ENCODE assay signal across 21 mouse cellular contexts in genomic region chr9:65552711-65553110, GRCm38 (mm10). TPM values are rescaled to one million over a fixed set of nuclear protein-coding genes. Genes with fewer than 3 reads are reported as not detected.
DNase-seq lines count a peak whose midpoint lies in the region; TF ChIP-seq lines count a peak whose summit lies in the region.
"Had no signal": no experiment of that assay in that cellular context is flagged by ENCODE, and none has a peak within 500 bp of the region (broad histone marks: within the 10 kb centered on the region; RNA-seq: fewer than 3 reads in every experiment).

No protein-coding gene starts in this region.

- no peak for TF ChIP-seq CTCF in heart, adult 2 months (IDR thresholded peaks at IDR 0.05)
- no peak for TF ChIP-seq CTCF in spleen, adult 2 months (IDR thresholded peaks at IDR 0.05; ENCODE audit: extremely low read depth, insufficient read depth, insufficient read length, insufficient replicate concordance)

- H3K27ac ChIP-seq in heart, adult 2 months: peak overlapping the region; percentile 15
- peak overlapping the region; percentile 93; the same call in 1 of the 2 replicates for H3K27ac ChIP-seq in spleen, adult 2 months (ENCODE audit: insufficient read depth, low read length)
- peak overlapping the region; percentile 100 for H3K27ac ChIP-seq in macrophage
- H3K27ac ChIP-seq: forebrain, embryonic 15.5 days; midbrain, embryonic 15.5 days had no signal

- H3K9ac ChIP-seq in heart, adult 2 months (ENCODE audit: low read depth, low read length): no peak overlapping the region
- H3K9ac ChIP-seq: forebrain, embryonic 15.5 days; lung, embryonic 15.5 days; midbrain, embryonic 15.5 days had no signal

- DNase-seq in heart, adult 2 months: no peak
- DNase-seq in heart, adult 9 months (ENCODE audit: low spot score in 2 of 2): no peak
- no peak for DNase-seq in spleen, adult 2 months (ENCODE audit: low read depth in 1 of 2, low spot score in 2 of 2)
- DNase-seq in spleen, adult 18-20 months: no peak
- DNase-seq in induced T-regulatory cell, adult 2 months (ENCODE audit: low read depth): peak; percentile 76
- no peak for DNase-seq in cerebellum, postnatal 10 days
- DNase-seq in adrenal gland, adult 2 months: no peak
- DNase-seq: cerebellum, adult 11-12 months; cerebellum, postnatal 36 days; left cerebral cortex, postnatal 4 days; retina, postnatal 1 day; right cerebral cortex, postnatal 4 days had no signal

- peaks cover 28% of the 10 kb centered on the region for H3K4me1 ChIP-seq in heart, adult 2 months (ENCODE audit: control insufficient read depth, insufficient read depth, low read length)
- peaks cover 33% of the 10 kb centered on the region; the same call in 1 of the 2 replicates for H3K4me1 ChIP-seq in spleen, adult 2 months (ENCODE audit: control insufficient read depth, insufficient read depth, insufficient read length)

- 91% methylated on average over 2 of the region's 2 CpGs for WGBS in heart, adult 2 months
- 91% methylated on average over 2 of the region's 2 CpGs for WGBS in spleen, adult 2 months
- WGBS in macrophage (ENCODE audit: missing documents): 89% methylated on average over 2 of the region's 2 CpGs

- no peaks in the 10 kb centered on the region; the same call in 1 of the 2 replicates for H3K36me3 ChIP-seq in heart, adult 2 months (ENCODE audit: control insufficient read depth, insufficient read depth, low read length)
- peaks cover 32% of the 10 kb centered on the region for H3K36me3 ChIP-seq in spleen, adult 2 months (ENCODE audit: control insufficient read depth, insufficient read depth, low read length)
- peaks cover 37% of the 10 kb centered on the region for H3K36me3 ChIP-seq in macrophage (ENCODE audit: inconsistent target)
- H3K36me3 ChIP-seq: forebrain, embryonic 15.5 days; midbrain, embryonic 15.5 days had no signal

- no peaks in the 10 kb centered on the region for H3K79me2 ChIP-seq in heart, adult 2 months (replicated peaks; ENCODE audit: control insufficient read depth, insufficient read depth, low read length)
- H3K79me2 ChIP-seq in macrophage (ENCODE audit: inconsistent target): peaks cover 45% of the 10 kb centered on the region

- no peaks in the 10 kb centered on the region for H3K27me3 ChIP-seq in heart, adult 2 months (ENCODE audit: control insufficient read depth, insufficient read depth, low read length)
- no peaks in the 10 kb centered on the region for H3K27me3 ChIP-seq in spleen, adult 2 months (ENCODE audit: control insufficient read depth, insufficient read depth, low read length)
- H3K27me3 ChIP-seq: forebrain, embryonic 15.5 days; lung, embryonic 15.5 days; midbrain, embryonic 15.5 days had no signal

- TF ChIP-seq EP300 in heart, adult 2 months (IDR thresholded peaks at IDR 0.05; ENCODE audit: insufficient read depth, low read depth, low read length): no peak

- intact Hi-C loops in heart, adult 2 months (cut with DNase I): no loop called here

- no peak overlapping the region for H3K4me3 ChIP-seq in heart, adult 2 months
- no peak overlapping the region for H3K4me3 ChIP-seq in spleen, adult 2 months (ENCODE audit: extremely low read depth, insufficient read depth, insufficient read length)
- H3K4me3 ChIP-seq in macrophage (ENCODE audit: inconsistent target): no peak overlapping the region
- H3K4me3 ChIP-seq: forebrain, embryonic 15.5 days; lung, embryonic 15.5 days; midbrain, embryonic 15.5 days had no signal

- TF ChIP-seq POLR2A in heart, adult 2 months (IDR thresholded peaks at IDR 0.05; ENCODE audit: insufficient read depth, low read depth, low read length): no peak
- TF ChIP-seq POLR2A in spleen, adult 2 months (IDR thresholded peaks at IDR 0.05; ENCODE audit: low read depth, low read length): no peak

RNA-seq across cellular contexts. Expression of gene Plekho2, which starts 27.1 kb away (rescaled TPM):
- total RNA-seq in heart, adult 2 months (2021): 10 to 100 TPM in 1 of 2 experiments, 1 to 10 TPM in 1; 9.9 to 11.1 TPM
- polyA plus RNA-seq in heart, adult 2 months (2012; rRNA removed): 16.5 and 18.8 TPM in 2 replicates
- 55.8 and 61.8 TPM in 2 replicates for polyA plus RNA-seq in spleen, adult 2 months (2012; rRNA removed)
- 1,000 to 10,000 TPM in 1 of 26 experiments, 100 to 1,000 TPM in 25; 183 to 1,124 (median 419) TPM for total RNA-seq in macrophage (2018; cell fraction: chromatin; rRNA removed)
- 100 to 1,000 TPM; 261 to 438 (median 317) TPM for total RNA-seq in macrophage (2018; cell fraction: cytosol; rRNA removed)
- 1,000 to 10,000 TPM in 2 of 26 experiments, 100 to 1,000 TPM in 24; 284 to 1,133 (median 407) TPM for total RNA-seq in macrophage (2018; cell fraction: nucleus; rRNA removed)
- 195 to 316 TPM (median 234 TPM) in 3 replicates for polyA plus RNA-seq in macrophage (2018)
- 10 to 100 TPM; 49.9 to 61.0 TPM for total RNA-seq in adrenal gland, adult 2 months (2021)
- 48.8 and 61.6 TPM in 2 replicates for polyA plus RNA-seq in adrenal gland, adult 2 months (2012; rRNA removed)

RNA-seq across cellular contexts. Expression of gene Ankdd1a, which starts 32.7 kb away (rescaled TPM):
- not detected for total RNA-seq in heart, adult 2 months (2021)
- polyA plus RNA-seq in heart, adult 2 months (2012; rRNA removed): not detected in 2 replicates
- 0.11 and 0.14 TPM in 2 replicates for polyA plus RNA-seq in spleen, adult 2 months (2012; rRNA removed)
- 10 to 100 TPM in 10 of 26 experiments, 1 to 10 TPM in 16; 2.1 to 25.4 (median 7.0) TPM for total RNA-seq in macrophage (2018; cell fraction: chromatin; rRNA removed)
- total RNA-seq in macrophage (2018; cell fraction: cytosol; rRNA removed): under 1 TPM in 16 of 26 experiments, not detected in 10; 0.07 to 0.44 (median 0.15) TPM
- 10 to 100 TPM in 2 of 26 experiments, 1 to 10 TPM in 21, under 1 TPM in 3; 0.52 to 18.4 (median 2.1) TPM for total RNA-seq in macrophage (2018; cell fraction: nucleus; rRNA removed)
- polyA plus RNA-seq in macrophage (2018): 0.13 TPM in 1 of 3 replicates, not detected in the others
- total RNA-seq in adrenal gland, adult 2 months (2021): 1 to 10 TPM in 1 of 2 experiments, under 1 TPM in 1; 0.32 to 3.3 TPM
- 0.45 and 0.98 TPM in 2 replicates for polyA plus RNA-seq in adrenal gland, adult 2 months (2012; rRNA removed)
- total RNA-seq: gastrocnemius, adult 18-20 months had no signal
- polyA plus RNA-seq: G1E; heart, embryonic 11.5 days; inflammation-experienced regulatory T-cells, adult 6 months; kidney, embryonic 16.5 days; lung, embryonic 15.5 days had no signal

RNA-seq across cellular contexts. Expression of gene Pif1, which starts 34.2 kb away (rescaled TPM):
- total RNA-seq in heart, adult 2 months (2021): not detected
- 0.18 and 0.23 TPM in 2 replicates for polyA plus RNA-seq in heart, adult 2 months (2012; rRNA removed)
- polyA plus RNA-seq in spleen, adult 2 months (2012; rRNA removed): 4.3 and 6.4 TPM in 2 replicates
- 1 to 10 TPM in 14 of 26 experiments, under 1 TPM in 3, not detected in 9; 0.42 to 7.2 (median 1.2) TPM for total RNA-seq in macrophage (2018; cell fraction: chromatin; rRNA removed)
- 1 to 10 TPM in 1 of 26 experiments, under 1 TPM in 19, not detected in 6; 0.03 to 1.3 (median 0.27) TPM for total RNA-seq in macrophage (2018; cell fraction: cytosol; rRNA removed)
- total RNA-seq in macrophage (2018; cell fraction: nucleus; rRNA removed): 1 to 10 TPM in 5 of 26 experiments, under 1 TPM in 17, not detected in 4; 0.12 to 3.1 (median 0.45) TPM
- 0.51 to 0.53 TPM in 2 of 3 replicates, not detected in the other for polyA plus RNA-seq in macrophage (2018)
- under 1 TPM; 0.29 to 0.45 TPM for total RNA-seq in adrenal gland, adult 2 months (2021)
- polyA plus RNA-seq in adrenal gland, adult 2 months (2012; rRNA removed): 0.42 and 0.46 TPM in 2 replicates
- total RNA-seq: gastrocnemius, adult 18-20 months had no signal

Comparison
In these comparisons a context has a peak if more than half of its experiments do, and no peak if none do; other contexts are left out.
1. H3K27ac ChIP-seq: peak in every context shown above with its lines; median percentile 100 in macrophage; 93 in spleen, adult 2 months; 15 in heart, adult 2 months.